In the genomic region with DNA sequence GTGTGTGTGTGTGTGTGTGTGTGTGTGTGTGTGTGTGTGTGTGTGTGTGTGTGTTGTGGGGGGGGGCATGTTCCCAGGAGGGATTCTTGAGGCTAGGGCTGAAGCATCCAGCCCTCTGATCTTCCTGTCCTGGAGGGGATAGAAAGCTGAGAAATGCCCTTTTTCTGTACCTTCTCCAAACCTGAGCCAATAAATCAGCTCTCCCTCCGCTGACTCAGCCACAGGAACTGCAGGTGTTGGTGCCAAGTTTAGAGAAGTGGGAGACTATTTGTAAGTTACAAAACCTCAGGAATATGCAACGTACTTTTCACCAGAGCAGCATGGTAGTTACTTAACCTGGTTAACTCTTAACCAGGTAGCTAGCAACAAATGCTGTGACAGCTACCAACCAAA, we compare ENCODE assay signal across 14 mouse cellular contexts.
DNase-seq lines count a peak whose midpoint lies in the region; ATAC-seq and TF ChIP-seq lines count a peak whose summit lies in the region.
"Had no signal": no experiment of that assay in that cellular context is flagged by ENCODE, and none has a peak within 500 bp of the region (broad histone marks: within the 10 kb centered on the region; RNA-seq: fewer than 3 reads in every experiment).

No protein-coding gene starts in this region.

- H3K27ac ChIP-seq in forebrain, embryonic 10.5 days: peak overlapping the region; percentile 74
- no peak overlapping the region for H3K27ac ChIP-seq in forebrain, postnatal 0 days (ENCODE audit: low read depth, low read length)
- H3K27ac ChIP-seq in lung, postnatal 0 days (ENCODE audit: low read length): no peak overlapping the region
- H3K27ac ChIP-seq: heart, adult 2 months; liver, embryonic 13.5 days had no signal

- H3ac ChIP-seq in myocyte (ENCODE audit: control insufficient read depth, insufficient read length): no peak overlapping the region

- ATAC-seq in forebrain, postnatal 0 days: no peak
- ATAC-seq in lung, postnatal 0 days: no peak

- no peak overlapping the region for H3K4me2 ChIP-seq in forebrain, postnatal 0 days (ENCODE audit: low read depth)
- no peak overlapping the region for H3K4me2 ChIP-seq in lung, postnatal 0 days (replicated peaks; ENCODE audit: low read depth, low read length)
- peak overlapping the region; percentile 31 for H3K4me2 ChIP-seq in myocyte (ENCODE audit: low read depth)
- H3K4me2 ChIP-seq: hindbrain, embryonic 15.5 days; liver, embryonic 13.5 days; midbrain, embryonic 11.5 days; neural tube, embryonic 13.5 days had no signal

- H3K4me1 ChIP-seq in forebrain, embryonic 10.5 days: peaks cover 36% of the 10 kb centered on the region
- H3K4me1 ChIP-seq in forebrain, postnatal 0 days (ENCODE audit: insufficient read depth): no peaks in the 10 kb centered on the region
- peaks cover 9% of the 10 kb centered on the region; the same call in 1 of the 2 replicates for H3K4me1 ChIP-seq in lung, postnatal 0 days (ENCODE audit: insufficient read depth, low read depth, low read length)

- H3K79me2 ChIP-seq in myocyte (ENCODE audit: control insufficient read depth, insufficient read depth): no peaks in the 10 kb centered on the region

- no peaks in the 10 kb centered on the region for H3K36me3 ChIP-seq in forebrain, embryonic 10.5 days (replicated peaks)
- H3K36me3 ChIP-seq in forebrain, postnatal 0 days (ENCODE audit: insufficient read depth): no peaks in the 10 kb centered on the region
- H3K36me3 ChIP-seq in lung, postnatal 0 days (ENCODE audit: insufficient read depth, low read length): no peaks in the 10 kb centered on the region
- no peaks in the 10 kb centered on the region for H3K36me3 ChIP-seq in myocyte (ENCODE audit: control insufficient read depth, insufficient read depth)
- H3K36me3 ChIP-seq: hindbrain, embryonic 15.5 days; liver, embryonic 13.5 days; neural tube, embryonic 13.5 days had no signal

- no peak for TF ChIP-seq POLR2A in myocyte (IDR thresholded peaks at IDR 0.05; ENCODE audit: insufficient read length, low read depth)

- TF ChIP-seq CTCF in forebrain, postnatal 0 days (IDR thresholded peaks at IDR 0.05; ENCODE audit: low read depth): no peak
- TF ChIP-seq CTCF in lung, postnatal 0 days (IDR thresholded peaks at IDR 0.05): no peak

- H3K9me3 ChIP-seq in forebrain, embryonic 10.5 days: no peaks in the 10 kb centered on the region
- 0 out of 2 replicates have a peak, but pooled peaks cover 9% of the 10 kb centered on the region for H3K9me3 ChIP-seq in forebrain, postnatal 0 days (ENCODE audit: low read length)
- no peaks in the 10 kb centered on the region for H3K9me3 ChIP-seq in lung, postnatal 0 days (ENCODE audit: low read length)
- H3K9me3 ChIP-seq: hindbrain, embryonic 15.5 days; liver, embryonic 13.5 days; neural tube, embryonic 13.5 days had no signal

- H3K9ac ChIP-seq in forebrain, postnatal 0 days: no peak overlapping the region
- no peak overlapping the region for H3K9ac ChIP-seq in lung, postnatal 0 days (replicated peaks; ENCODE audit: low read depth)
- H3K9ac ChIP-seq: hindbrain, embryonic 15.5 days; liver, embryonic 13.5 days; neural tube, embryonic 13.5 days had no signal

- H3K4me3 ChIP-seq in forebrain, embryonic 10.5 days: no peak overlapping the region
- no peak overlapping the region for H3K4me3 ChIP-seq in forebrain, postnatal 0 days (ENCODE audit: low read depth, low read length)
- no peak overlapping the region for H3K4me3 ChIP-seq in lung, postnatal 0 days (ENCODE audit: low read depth, low read length)
- no peak overlapping the region for H3K4me3 ChIP-seq in myocyte
- H3K4me3 ChIP-seq: heart, adult 2 months; hindbrain, embryonic 15.5 days; liver, embryonic 13.5 days; neural tube, embryonic 13.5 days had no signal

- no peaks in the 10 kb centered on the region for H3K27me3 ChIP-seq in forebrain, embryonic 10.5 days (ENCODE audit: poor library complexity, severe bottlenecking)
- H3K27me3 ChIP-seq in forebrain, postnatal 0 days (ENCODE audit: insufficient read depth, low read length): no peaks in the 10 kb centered on the region
- H3K27me3 ChIP-seq in lung, postnatal 0 days (replicated peaks; ENCODE audit: insufficient read depth, low read length): no peaks in the 10 kb centered on the region
- H3K27me3 ChIP-seq in myocyte (ENCODE audit: control insufficient read depth, insufficient read depth, insufficient read length): no peaks in the 10 kb centered on the region
- H3K27me3 ChIP-seq: hindbrain, embryonic 15.5 days; liver, embryonic 13.5 days; neural tube, embryonic 13.5 days had no signal

- DNase-seq in forebrain, embryonic 10.5 days (ENCODE audit: extremely low spot score, low spot score): no peak
- DNase-seq in forebrain, postnatal 0 days: no peak
- peak; percentile 54 for DNase-seq in lung, postnatal 0 days (ENCODE audit: low spot score)
- no peak for DNase-seq in lung, postnatal 4 days
- peak; percentile 57 to 58 for DNase-seq in adrenal gland, postnatal 36 days
- DNase-seq in thymus, postnatal 14 days: no peak
- no peak for DNase-seq in gastrocnemius, adult 18-20 months (ENCODE audit: low spot score)
- DNase-seq: heart, adult 2 months; kidney, adult 9 months; liver, embryonic 13.5 days had no signal

- 85% methylated on average over 2 of the region's 2 CpGs for WGBS in forebrain, embryonic 10.5 days
- 68% methylated on average over 2 of the region's 2 CpGs for WGBS in forebrain, postnatal 0 days
- 37% methylated on average over 2 of the region's 2 CpGs for WGBS in lung, postnatal 0 days

- TF ChIP-seq EP300 in lung, postnatal 0 days (IDR thresholded peaks at IDR 0.05): no peak

TF ChIP-seq in myocyte, 11 proteins besides CTCF, POLR2A, EP300 and RAD21:
- no peak for TF ChIP-seq USF1 (IDR thresholded peaks at IDR 0.05; ENCODE audit: low read depth)
- no peak for TF ChIP-seq TCF3 (IDR thresholded peaks at IDR 0.05; ENCODE audit: insufficient read length, low read depth)
- no peak for TF ChIP-seq REST (IDR thresholded peaks at IDR 0.05; ENCODE audit: insufficient read depth, insufficient read length)
- no peak for TF ChIP-seq TCF12 (IDR thresholded peaks at IDR 0.05; ENCODE audit: insufficient read depth, poor library complexity, severe bottlenecking)
- TF ChIP-seq MYOD1 (IDR thresholded peaks at IDR 0.05; ENCODE audit: control insufficient read depth in 1 of 3, insufficient read length in 2 of 3, low read depth in 2 of 3): no peak
- no peak for TF ChIP-seq MYOG (IDR thresholded peaks at IDR 0.05; ENCODE audit: control insufficient read depth in 1 of 3, insufficient read depth in 1 of 3, insufficient read length in 2 of 3, low read depth in 2 of 3)
- no peak for TF ChIP-seq CEBPB (IDR thresholded peaks at IDR 0.05; ENCODE audit: insufficient read depth, poor library complexity, severe bottlenecking)
- no peak for TF ChIP-seq POLR2AphosphoS2 (IDR thresholded peaks at IDR 0.05; ENCODE audit: insufficient read length, low read depth)
- no peak for TF ChIP-seq E2F4 (IDR thresholded peaks at IDR 0.05; ENCODE audit: insufficient read depth)
- TF ChIP-seq SRF (IDR thresholded peaks at IDR 0.05; ENCODE audit: control insufficient read depth, insufficient read length, low read depth): no peak
- TF ChIP-seq MAX (IDR thresholded peaks at IDR 0.05; ENCODE audit: low read depth): no peak

Comparison
In these comparisons a context has a peak if more than half of its experiments do, and no peak if none do; other contexts are left out.
1. DNase-seq: peak in lung, postnatal 0 days (single experiment) and adrenal gland, postnatal 36 days (2 of 2); none in forebrain, embryonic 10.5 days (single experiment), forebrain, postnatal 0 days (single experiment), lung, postnatal 4 days (0 of 2), thymus, postnatal 14 days (single experiment) and gastrocnemius, adult 18-20 months (single experiment).